Mouse (Mus musculus) heart, embryonic 14.5 days (tissue): ENCODE data around the gene Serinc4. TPM values are rescaled to one million over a fixed set of nuclear protein-coding genes. Genes with fewer than 3 reads are reported as not detected.
"Not testable (repeated sequence)": the region's sequence is repeated elsewhere in the genome, so short reads cannot be mapped to it uniquely, and the experiment has no call there.

ENCODE experiments used
- ATAC-seq: fragments of 200-750 bp; cut with Nextera tagmentation; 2 replicates; pipeline ENCODE4 v1.8.0; 2017; ENCODE audit warnings: low read depth, moderate TSS enrichment; ENCODE audit not compliant: insufficient number of reproducible peaks, insufficient read depth, low FRiP score
- H3K27ac ChIP-seq, 2 experiments: fragments of 200-500 bp in 1 of 2; fragments of 300-500 bp in 1 of 2; sonication (generic) in 1 of 2; replicated peaks in 1 of 2; 2 replicates each; pipeline ENCODE4 v1.5.1; 2012 to 2014; ENCODE audit warnings: low read depth in 2 of 2, low read length in 2 of 2, control low read depth in 1 of 2, mild to moderate bottlenecking in 1 of 2, mixed read lengths in 1 of 2; ENCODE audit not compliant: control insufficient read depth in 1 of 2, insufficient read depth in 1 of 2
- H3K27me3 ChIP-seq: fragments of 300-500 bp; sonication (generic); 2 replicates; pipeline ENCODE4 v1.6.1; 2014; ENCODE audit warnings: mild to moderate bottlenecking, low read length, control low read depth; ENCODE audit not compliant: control insufficient read depth, insufficient read depth
- H3K36me3 ChIP-seq: fragments of 300-500 bp; sonication (generic); 2 replicates; pipeline ENCODE4 v1.6.1; 2014; ENCODE audit warnings: mild to moderate bottlenecking, control low read depth, low read length, mixed read lengths; ENCODE audit not compliant: control insufficient read depth, insufficient read depth
- H3K4me1 ChIP-seq, 2 experiments: fragments of 200-500 bp in 1 of 2; fragments of 300-500 bp in 1 of 2; sonication (generic) in 1 of 2; 2 replicates each; pipeline ENCODE4 v1.6.1; 2012 to 2014; ENCODE audit warnings: low read length in 2 of 2, control low read depth in 1 of 2, mixed read lengths in 1 of 2; ENCODE audit not compliant: control insufficient read depth in 2 of 2, insufficient read depth in 2 of 2
- H3K4me2 ChIP-seq: fragments of 300-500 bp; sonication (generic); 2 replicates; pipeline ENCODE4 v1.6.1; 2014; ENCODE audit warnings: mild to moderate bottlenecking, low read length
- H3K4me3 ChIP-seq, 2 experiments: fragments of 200-500 bp in 1 of 2; fragments of 300-500 bp in 1 of 2; sonication (generic) in 1 of 2; 2 replicates each; pipeline ENCODE4 v1.5.1; 2012 to 2014; ENCODE audit warnings: low read length in 2 of 2, mild to moderate bottlenecking in 2 of 2, control low read depth in 1 of 2, low read depth in 1 of 2, moderate library complexity in 1 of 2; ENCODE audit not compliant: control insufficient read depth in 1 of 2, insufficient read depth in 1 of 2
- H3K9ac ChIP-seq: fragments of 300-500 bp; sonication (generic); 2 replicates; pipeline ENCODE4 v1.6.1; 2014; ENCODE audit warnings: mild to moderate bottlenecking, low read length
- H3K9me3 ChIP-seq: fragments of 300-500 bp; sonication (generic); 2 replicates; pipeline ENCODE4 v1.6.1; 2016; ENCODE audit warnings: low read length, control low read depth; ENCODE audit not compliant: control insufficient read depth
- WGBS: fragments of 180-500 bp; shearing (Covaris S2); extraction: QIAGEN DNeasy Blood & Tissue Kit; methylation state at CpG from one replicate; pipeline ENCODE4 v1.1.7; 2014; 5-methylcytosine and 5-hydroxymethylcytosine counted together
- polyA plus RNA-seq: library from polyadenylated mRNA; unstranded; fragments of >200 nt; fragmentation: Nextera tagmentation; extraction: Ambion mirVana; gene quantifications from 2 replicates; pipeline ENCODE4 v1.2.1, GENCODE M21; 2014

Serinc4 gene
- polyA plus RNA-seq: 0.20 and 0.63 TPM in 2 replicates

DNA sequence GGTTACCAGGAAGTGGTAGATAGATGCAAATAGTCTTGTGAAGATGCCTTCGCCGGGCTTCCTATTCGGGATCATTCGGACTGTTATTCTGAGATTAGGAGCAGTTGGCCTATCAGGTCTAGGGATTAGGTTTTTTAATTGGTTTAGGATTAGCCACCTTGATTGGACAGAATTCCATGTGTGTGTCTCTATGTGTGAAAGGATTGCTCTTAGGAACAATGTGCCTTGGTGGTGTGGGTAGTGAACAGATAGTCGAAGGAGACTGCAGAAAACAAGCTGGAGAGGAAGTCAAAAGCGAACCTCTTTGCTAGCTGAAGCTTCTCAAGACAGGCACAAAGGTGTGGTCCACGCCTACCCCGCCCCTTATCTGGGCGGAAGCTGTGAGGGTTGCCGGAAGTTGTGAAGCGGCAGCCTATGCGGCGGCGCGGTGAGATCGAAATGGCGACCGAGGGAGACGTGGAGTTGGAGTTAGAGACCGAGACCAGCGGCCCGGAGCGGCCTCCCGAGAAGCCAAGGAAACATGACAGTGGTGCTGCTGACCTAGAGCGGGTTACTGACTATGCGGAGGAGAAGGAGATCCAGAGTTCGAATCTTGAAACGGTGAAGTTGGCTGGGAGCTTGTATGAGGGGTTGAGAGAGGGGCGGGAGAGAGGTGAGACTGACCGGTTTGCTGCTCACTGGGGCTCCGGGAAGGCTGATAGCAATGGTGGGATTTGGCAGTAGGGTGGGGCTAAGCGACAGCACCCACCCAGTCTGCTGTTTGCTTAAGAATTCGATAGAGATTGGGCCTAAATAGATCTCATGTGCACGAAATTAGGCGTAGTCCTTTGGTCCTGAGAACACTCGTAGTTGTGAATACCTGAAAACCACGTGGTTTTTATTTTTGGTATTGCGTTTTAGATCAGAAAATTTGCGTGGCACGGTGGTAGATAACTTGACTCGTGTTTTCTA, at the start of gene Serinc4:
Serinc4 (minus strand) TSS at position 90 of the 951 bp plus-strand sequence.
- Histone ChIP-seq H3K4me1 (peaks cover 9 to 32% of the 10 kb centered on the region in 2 experiments), H3K4me3 (peak within 1 kb of the TSS; percentile 70 to 83), H3K27me3 (no peaks in the 10 kb centered on the region), H3K9me3 (no peaks in the 10 kb centered on the region), H3K9ac (peak within 1 kb of the TSS; percentile 80), H3K27ac (peak within 1 kb of the TSS; percentile 79 to 85), H3K4me2 (peak within 1 kb of the TSS; percentile 66), H3K36me3 (peaks cover 64% of the 10 kb centered on the region)
- WGBS: 3% methylated on average over 41 of the region's 41 CpGs
- ATAC-seq: peak; percentile 76

DNA sequence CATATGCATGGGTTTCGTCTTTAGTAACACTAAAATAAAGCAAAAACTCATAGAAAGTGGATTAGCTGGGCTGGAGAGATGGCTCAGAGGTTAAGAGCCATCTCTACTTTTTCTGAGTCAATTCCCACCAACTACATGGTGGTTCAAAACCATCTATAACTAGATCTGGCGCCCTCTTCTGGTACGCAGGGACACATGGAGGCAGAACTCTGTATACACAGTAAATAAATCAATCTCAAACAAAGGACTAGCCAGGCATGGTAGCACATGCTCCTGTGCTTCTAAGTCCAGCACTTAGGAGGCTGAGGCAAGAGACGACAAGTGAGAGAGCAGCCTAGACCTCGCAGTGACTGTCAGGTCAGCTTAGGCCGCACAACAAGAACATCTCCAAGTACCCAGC, 45.0 kb upstream of the Serinc4 start:
- not testable (repeated sequence) for H3K27ac ChIP-seq, ATAC-seq, H3K36me3 ChIP-seq, H3K4me3 ChIP-seq, H3K9ac ChIP-seq, H3K9me3 ChIP-seq, H3K4me2 ChIP-seq, H3K27me3 ChIP-seq, H3K4me1 ChIP-seq
- WGBS: 100% methylated on average over 1 of the region's 6 CpGs

GRCm38 (mm10) chr2:121484403-121484802, 27.8 kb upstream of the Serinc4 start:
- H3K4me1 ChIP-seq, H3K27me3 ChIP-seq: not testable (repeated sequence)

DNA sequence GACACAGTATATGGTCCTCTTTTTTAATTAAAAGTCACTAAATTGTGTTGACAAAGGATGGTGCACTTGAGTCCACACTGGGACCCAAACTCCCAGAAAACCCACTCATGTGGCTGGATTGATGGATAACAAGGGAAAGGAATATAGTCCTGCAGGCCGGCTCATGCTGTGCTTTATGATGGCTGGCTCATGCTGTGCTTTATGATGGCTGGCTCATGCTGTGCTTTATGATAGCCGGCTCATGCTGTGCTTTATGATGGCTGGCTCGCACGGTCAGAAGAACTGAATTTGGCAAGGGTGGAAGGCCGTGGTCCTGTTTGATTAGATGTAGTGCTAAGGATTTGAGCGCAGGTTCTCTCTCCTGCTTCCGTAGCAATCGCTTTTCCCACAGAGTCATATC, 27.0 kb upstream of the Serinc4 start:
- no peak for ATAC-seq
- WGBS: 75% methylated on average over 8 of the region's 8 CpGs
- Histone ChIP-seq H3K9ac (no peak overlapping the region), H3K27ac (no peak overlapping the region), H3K36me3 (no peaks in the 10 kb centered on the region), H3K4me3 (no peak overlapping the region), H3K27me3 (no peaks in the 10 kb centered on the region), H3K4me1 (no peaks in the 10 kb centered on the region), H3K4me2 (no peak overlapping the region), H3K9me3 (no peaks in the 10 kb centered on the region)

More at GRCm38 (mm10) chr2:121484403-121484802, 27.8 kb upstream of the Serinc4 start:
- WGBS: 75% methylated on average over 1 of the region's 2 CpGs
- H3K9ac ChIP-seq, H3K36me3 ChIP-seq, H3K4me2 ChIP-seq, H3K4me3 ChIP-seq, ATAC-seq, H3K9me3 ChIP-seq, H3K27ac ChIP-seq: not testable (repeated sequence)

- not testable (repeated sequence) for H3K9ac ChIP-seq, H3K36me3 ChIP-seq, H3K27ac ChIP-seq, H3K27me3 ChIP-seq, H3K4me3 ChIP-seq, H3K4me2 ChIP-seq, H3K9me3 ChIP-seq, ATAC-seq, H3K4me1 ChIP-seq
- WGBS: 78% methylated on average over 13 of the region's 13 CpGs
Measured at GRCm38 (mm10) chr2:121480916-121481315, 24.3 kb upstream of the Serinc4 start.

GRCm38 (mm10) chr2:121480498-121480897, 23.9 kb upstream of the Serinc4 start:
- ATAC-seq: no peak
- H3K27me3 ChIP-seq: no peaks in the 10 kb centered on the region
- H3K27ac ChIP-seq: no peak overlapping the region
- no peaks in the 10 kb centered on the region for H3K4me1 ChIP-seq
- H3K9ac ChIP-seq: no peak overlapping the region
- no peaks in the 10 kb centered on the region for H3K9me3 ChIP-seq
- H3K36me3 ChIP-seq: no peaks in the 10 kb centered on the region
- H3K4me3 ChIP-seq: no peak overlapping the region
- WGBS: 55% methylated on average over 3 of the region's 3 CpGs
- H3K4me2 ChIP-seq: no peak overlapping the region

GRCm38 (mm10) chr2:121477491-121478266, 21.1 kb upstream of the Serinc4 start:
- H3K9me3 ChIP-seq: no peaks in the 10 kb centered on the region
- H3K9ac ChIP-seq: no peak overlapping the region
- H3K4me1 ChIP-seq: no peaks in the 10 kb centered on the region
- H3K27me3 ChIP-seq: no peaks in the 10 kb centered on the region
- H3K36me3 ChIP-seq: no peaks in the 10 kb centered on the region
- no peak overlapping the region for H3K4me2 ChIP-seq
- 81% methylated on average over 3 of the region's 3 CpGs for WGBS
- no peak overlapping the region for H3K27ac ChIP-seq
- no peak for ATAC-seq
- H3K4me3 ChIP-seq: no peak overlapping the region
